Mouse (Mus musculus): Measurements from ENCODE around the gene Ccl28. TPM values are rescaled to one million over a fixed set of nuclear protein-coding genes. Genes with fewer than 3 reads are reported as not detected.
"Not testable (repeated sequence)": the region's sequence is repeated elsewhere in the genome, so short reads cannot be mapped to it uniquely, and the experiment has no call there.

Ccl28 gene
- polyA plus RNA-seq, 1 experiment from 2014 or later, result 0.26 TPM

- H3K9ac ChIP-seq, result no peak overlapping the region
- WGBS, result 77% methylated on average over 2 of the region's 2 CpGs
- no peak for ATAC-seq
These were observed 32.6 kb downstream of the Ccl28 start for GRCm38 (mm10) chr13:119656246-119656645.

GRCm38 (mm10) chr13:119656846-119657416, 33.3 kb downstream of the Ccl28 start:
- H3K27ac ChIP-seq, result no peak overlapping the region
- WGBS, result 82% methylated on average over 6 of the region's 6 CpGs

More at GRCm38 (mm10) chr13:119656246-119656645, 32.6 kb downstream of the Ccl28 start:
- Histone ChIP-seq H3K9me3 (no peaks in the 10 kb centered on the region), H3K4me3 (replicated peaks) (no peak overlapping the region), H3K4me1 (replicated peaks) (no peaks in the 10 kb centered on the region), H3K4me2 (replicated peaks) (no peak overlapping the region), H3K27me3 (replicated peaks) (no peaks in the 10 kb centered on the region), H3K27ac (no peak overlapping the region), H3K36me3 (no peaks in the 10 kb centered on the region)

GRCm38 (mm10) chr13:119661420-119661819, 37.8 kb downstream of the Ccl28 start:
- not testable (repeated sequence) for H3K4me1 ChIP-seq (replicated peaks); H3K9ac ChIP-seq; H3K36me3 ChIP-seq; H3K4me2 ChIP-seq (replicated peaks); H3K4me3 ChIP-seq (replicated peaks); H3K27ac ChIP-seq; ATAC-seq; H3K27me3 ChIP-seq (replicated peaks); H3K9me3 ChIP-seq
- 91% methylated on average over 6 of the region's 9 CpGs for WGBS

More at GRCm38 (mm10) chr13:119656846-119657416, 33.3 kb downstream of the Ccl28 start:
- H3K36me3 ChIP-seq, result no peaks in the 10 kb centered on the region
- H3K4me3 ChIP-seq (replicated peaks), result no peak overlapping the region
- no peaks in the 10 kb centered on the region for H3K4me1 ChIP-seq (replicated peaks)
- H3K9ac ChIP-seq, result no peak overlapping the region
- no peaks in the 10 kb centered on the region for H3K27me3 ChIP-seq (replicated peaks)
- H3K9me3 ChIP-seq, result no peaks in the 10 kb centered on the region
- no peak for ATAC-seq
- no peak overlapping the region for H3K4me2 ChIP-seq (replicated peaks)

- no peaks in the 10 kb centered on the region for H3K9me3 ChIP-seq
- no peak overlapping the region for H3K4me2 ChIP-seq (replicated peaks)
- no peak overlapping the region for H3K27ac ChIP-seq
- no peak for ATAC-seq
- H3K4me3 ChIP-seq (replicated peaks), result no peak overlapping the region
- H3K9ac ChIP-seq, result no peak overlapping the region
- no peaks in the 10 kb centered on the region for H3K4me1 ChIP-seq (replicated peaks)
- H3K36me3 ChIP-seq, result no peaks in the 10 kb centered on the region
- H3K27me3 ChIP-seq (replicated peaks), result no peaks in the 10 kb centered on the region
- 55% methylated on average over 8 of the region's 8 CpGs for WGBS
These were observed 55.2 kb downstream of the Ccl28 start for GRCm38 (mm10) chr13:119678794-119679193.

GRCm38 (mm10) chr13:119679721-119680120, 56.1 kb downstream of the Ccl28 start:
- H3K27me3 ChIP-seq (replicated peaks), result no peaks in the 10 kb centered on the region

GRCm38 (mm10) chr13:119681161-119681560, 57.5 kb downstream of the Ccl28 start:
- H3K27ac ChIP-seq, result no peak overlapping the region
- H3K4me1 ChIP-seq (replicated peaks), result no peaks in the 10 kb centered on the region; the same call in 1 of the 2 replicates
- no peak overlapping the region for H3K9ac ChIP-seq
- H3K9me3 ChIP-seq, result no peaks in the 10 kb centered on the region
- H3K4me3 ChIP-seq (replicated peaks), result no peak overlapping the region
- H3K4me2 ChIP-seq (replicated peaks), result no peak overlapping the region
- no peaks in the 10 kb centered on the region for H3K27me3 ChIP-seq (replicated peaks)
- no peaks in the 10 kb centered on the region for H3K36me3 ChIP-seq
- WGBS, result 60% methylated on average over 3 of the region's 3 CpGs
- ATAC-seq, result no peak

More at GRCm38 (mm10) chr13:119679721-119680120, 56.1 kb downstream of the Ccl28 start:
- no peaks in the 10 kb centered on the region; the same call in 1 of the 2 replicates for H3K4me1 ChIP-seq (replicated peaks)
- no peak for ATAC-seq
- no peak overlapping the region for H3K9ac ChIP-seq
- 52% methylated on average over 2 of the region's 2 CpGs for WGBS
- no peak overlapping the region for H3K27ac ChIP-seq
- H3K9me3 ChIP-seq, result no peaks in the 10 kb centered on the region
- no peak overlapping the region for H3K4me2 ChIP-seq (replicated peaks)
- H3K4me3 ChIP-seq (replicated peaks), result no peak overlapping the region
- H3K36me3 ChIP-seq, result no peaks in the 10 kb centered on the region

- H3K27me3 ChIP-seq (replicated peaks), result no peaks in the 10 kb centered on the region
- no peaks in the 10 kb centered on the region; the same call in 1 of the 2 replicates for H3K4me1 ChIP-seq (replicated peaks)
- no peak overlapping the region for H3K4me2 ChIP-seq (replicated peaks)
- H3K36me3 ChIP-seq, result no peaks in the 10 kb centered on the region
- no peak overlapping the region for H3K27ac ChIP-seq
- H3K4me3 ChIP-seq (replicated peaks), result no peak overlapping the region
- H3K9ac ChIP-seq, result no peak overlapping the region
- WGBS, result 49% methylated on average over 11 of the region's 11 CpGs
- no peaks in the 10 kb centered on the region for H3K9me3 ChIP-seq
- no peak for ATAC-seq
These were observed 61.0 kb downstream of the Ccl28 start for GRCm38 (mm10) chr13:119684416-119685177.

GRCm38 (mm10) chr13:119689709-119690038, 66.1 kb downstream of the Ccl28 start:
- H3K27ac ChIP-seq, result no peak overlapping the region
- 8% methylated on average over 5 of the region's 5 CpGs for WGBS
- ATAC-seq, result no peak

GRCm38 (mm10) chr13:119690039-119690728, 66.6 kb downstream of the Ccl28 start, which contains the start of gene Hmgcs1:
Gene Hmgcs1 (plus strand): TSS chr13:119690379.
- ATAC-seq, result peak; percentile 98
- Histone ChIP-seq H3K27me3 (replicated peaks) (no peaks in the 10 kb centered on the region), H3K36me3 (0 out of 2 replicates have a peak, but pooled peaks cover 6% of the 10 kb centered on the region), H3K4me1 (replicated peaks) (peaks cover 11% of the 10 kb centered on the region), H3K4me2 (replicated peaks) (peak within 1 kb of the TSS; percentile 72), H3K9ac (peak within 1 kb of the TSS; percentile 95), H3K27ac (peak within 1 kb of the TSS; percentile 98), H3K9me3 (no peaks in the 10 kb centered on the region), H3K4me3 (replicated peaks) (peak within 1 kb of the TSS; percentile 87)
- WGBS, result under 1% methylated on average over 59 of the region's 59 CpGs

More at GRCm38 (mm10) chr13:119689709-119690038, 66.1 kb downstream of the Ccl28 start:
- Histone ChIP-seq H3K27me3 (replicated peaks) (no peaks in the 10 kb centered on the region), H3K4me1 (replicated peaks) (peaks cover 8% of the 10 kb centered on the region), H3K4me2 (replicated peaks) (peak overlapping the region; percentile 46), H3K9me3 (no peaks in the 10 kb centered on the region), H3K4me3 (replicated peaks) (peak overlapping the region; percentile 87), H3K9ac (no peak overlapping the region), H3K36me3 (0 out of 2 replicates have a peak, but pooled peaks cover 2% of the 10 kb centered on the region)

GRCm38 (mm10) chr13:119690876-119691620, 67.4 kb downstream of the Ccl28 start:
- Histone ChIP-seq H3K27me3 (replicated peaks) (no peaks in the 10 kb centered on the region), H3K9ac (peak overlapping the region; percentile 95), H3K27ac (peak overlapping the region; percentile 98), H3K4me1 (replicated peaks) (peaks cover 13% of the 10 kb centered on the region), H3K4me3 (replicated peaks) (peak overlapping the region; percentile 87), H3K36me3 (0 out of 2 replicates have a peak, but pooled peaks cover 6% of the 10 kb centered on the region), H3K4me2 (replicated peaks) (peak overlapping the region; percentile 72), H3K9me3 (no peaks in the 10 kb centered on the region)
- ATAC-seq, result no peak; the same call in 1 of the 2 replicates
- WGBS, result 1% methylated on average over 7 of the region's 7 CpGs

GRCm38 (mm10) chr13:119691958-119692357, 68.3 kb downstream of the Ccl28 start:
- not testable (repeated sequence) for H3K9me3 ChIP-seq; H3K27me3 ChIP-seq (replicated peaks); ATAC-seq; H3K36me3 ChIP-seq; H3K27ac ChIP-seq
- 60% methylated on average over 3 of the region's 3 CpGs for WGBS
- Histone ChIP-seq H3K4me2 (replicated peaks) (peak overlapping the region; percentile 72), H3K9ac (peak overlapping the region; percentile 95; the same call in 1 of the 2 replicates), H3K4me1 (replicated peaks) (peaks cover 13% of the 10 kb centered on the region), H3K4me3 (replicated peaks) (peak overlapping the region; percentile 87)

All from intestine, embryonic 15.5 days (tissue).